Mouse (Mus musculus) liver, embryonic 11.5 days (tissue): ENCODE measurements around the gene Tex52. TPM values are rescaled to one million over a fixed set of nuclear protein-coding genes. Genes with fewer than 3 reads are reported as not detected.
A peak's percentile ranks its signal among the peaks of the same experiment; 100 is the strongest.

Source experiments
- ATAC-seq: fragments of 200-750 bp; cut with Nextera tagmentation; replicated peaks from 2 replicates; pipeline ENCODE4 v1.8.0; 2017; ENCODE audit warnings: moderate number of reproducible peaks, mild to moderate bottlenecking, moderate TSS enrichment, moderate library complexity; ENCODE audit not compliant: low FRiP score
- DNase-seq: peaks from one replicate; pipeline ENCODE4 v3.0.0-alpha.2; 2017; ENCODE audit warnings: low spot score
- H3K27ac ChIP-seq: fragments of 300-500 bp; sonication (generic); 2 replicates; pipeline ENCODE4 v1.5.1; 2014; ENCODE audit warnings: mild to moderate bottlenecking, low read depth, low read length, control low read depth
- H3K27me3 ChIP-seq: fragments of 300-500 bp; sonication (generic); replicated peaks from 2 replicates; pipeline ENCODE4 v1.6.1; 2014; ENCODE audit warnings: low read length, mixed read lengths; ENCODE audit not compliant: control insufficient read depth, insufficient read depth
- H3K36me3 ChIP-seq: fragments of 300-500 bp; sonication (generic); 2 replicates; pipeline ENCODE4 v1.6.1; 2014; ENCODE audit warnings: mild to moderate bottlenecking, low read length, moderate library complexity, mixed read lengths; ENCODE audit not compliant: control insufficient read depth, insufficient read depth
- H3K4me1 ChIP-seq: fragments of 300-500 bp; sonication (generic); replicated peaks from 2 replicates; pipeline ENCODE4 v1.6.1; 2014; ENCODE audit warnings: low read length, mixed read lengths; ENCODE audit not compliant: control insufficient read depth, insufficient read depth
- H3K4me2 ChIP-seq: fragments of 300-500 bp; sonication (generic); 2 replicates; pipeline ENCODE4 v1.6.1; 2014; ENCODE audit warnings: mild to moderate bottlenecking, control low read depth, moderate library complexity
- H3K4me3 ChIP-seq: fragments of 300-500 bp; sonication (generic); 2 replicates; pipeline ENCODE4 v1.5.1; 2014; ENCODE audit warnings: low read depth, low read length, control low read depth
- H3K9ac ChIP-seq: fragments of 300-500 bp; sonication (generic); 2 replicates; pipeline ENCODE4 v1.6.1; 2014; ENCODE audit warnings: low read depth, low read length, control low read depth
- H3K9me3 ChIP-seq: fragments of 300-500 bp; sonication (generic); 2 replicates; pipeline ENCODE4 v1.6.1; 2016; ENCODE audit warnings: low read length, inconsistent platforms, mixed read lengths; ENCODE audit not compliant: control insufficient read depth
- WGBS: fragments of 180-500 bp; shearing (Covaris S2); extraction: QIAGEN DNeasy Blood & Tissue Kit; methylation state at CpG from one replicate; pipeline ENCODE4 v1.1.7; 2014; 5-methylcytosine and 5-hydroxymethylcytosine counted together
- polyA plus RNA-seq: library from polyadenylated mRNA; unstranded; fragments of >200 nt; fragmentation: Nextera tagmentation; extraction: Ambion mirVana; gene quantifications from 2 replicates; pipeline ENCODE4 v1.2.1, GENCODE M21; 2014

Gene Tex52
- polyA plus RNA-seq, 1 experiment from 2014 or later = not detected

DNA sequence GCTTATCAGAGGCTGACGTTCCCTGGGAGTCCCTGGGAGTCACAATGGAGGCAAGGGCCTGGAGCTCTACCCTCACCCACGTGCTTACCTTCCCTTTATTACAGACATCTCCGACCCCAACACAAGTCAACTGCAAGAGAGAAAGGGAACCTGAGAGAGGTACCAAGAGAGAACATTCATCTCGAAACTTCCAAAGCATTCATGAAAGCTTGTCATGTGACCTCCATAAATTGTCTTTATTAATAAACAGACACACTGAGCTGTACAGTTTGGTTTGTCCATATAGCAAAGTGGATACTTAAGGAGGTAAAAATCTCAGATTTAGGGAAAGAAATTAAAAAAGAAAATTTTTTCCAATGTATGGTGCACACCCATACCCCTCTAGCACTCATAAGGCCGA lies 40.9 kb downstream of the Tex52 start:
- H3K9me3 ChIP-seq = no peaks in the 10 kb centered on the region
- H3K27ac ChIP-seq = no peak overlapping the region
- 82% methylated on average over 5 of the region's 5 CpGs for WGBS
- H3K4me3 ChIP-seq = no peak overlapping the region
- H3K4me2 ChIP-seq = no peak overlapping the region
- H3K9ac ChIP-seq = no peak overlapping the region
- ATAC-seq = no peak
- no peaks in the 10 kb centered on the region for H3K27me3 ChIP-seq
- no peaks in the 10 kb centered on the region for H3K4me1 ChIP-seq
- no peak for DNase-seq
- H3K36me3 ChIP-seq = peaks cover 17% of the 10 kb centered on the region

DNA sequence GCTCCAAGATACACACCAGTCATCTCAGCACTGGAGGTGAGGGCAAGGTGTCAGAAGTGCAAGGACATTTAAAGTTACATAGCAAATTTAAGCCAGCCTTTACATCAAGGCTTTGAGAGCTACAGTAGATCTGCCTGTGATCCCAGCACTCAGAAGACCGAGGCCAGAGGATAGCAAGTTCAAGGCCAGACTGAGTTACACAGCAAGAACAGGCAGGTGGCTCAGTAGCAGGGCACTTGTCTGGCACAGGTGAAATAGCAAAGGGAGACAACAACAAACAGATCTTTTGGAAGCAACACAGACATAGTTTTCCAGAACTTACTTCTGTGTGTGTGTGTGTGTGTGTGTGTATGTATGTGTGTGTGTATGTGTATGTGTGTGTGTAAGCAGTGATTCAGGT lies 42.8 kb downstream of the Tex52 start:
- Histone ChIP-seq H3K27ac (no peak overlapping the region), H3K4me2 (no peak overlapping the region), H3K36me3 (peaks cover 7% of the 10 kb centered on the region; the same call in 1 of the 2 replicates), H3K9me3 (no peaks in the 10 kb centered on the region), H3K9ac (no peak overlapping the region), H3K4me3 (no peak overlapping the region), H3K27me3 (no peaks in the 10 kb centered on the region), H3K4me1 (no peaks in the 10 kb centered on the region)
- ATAC-seq = no peak
- 84% methylated on average over 1 of the region's 1 CpGs for WGBS
- no peak for DNase-seq

DNA sequence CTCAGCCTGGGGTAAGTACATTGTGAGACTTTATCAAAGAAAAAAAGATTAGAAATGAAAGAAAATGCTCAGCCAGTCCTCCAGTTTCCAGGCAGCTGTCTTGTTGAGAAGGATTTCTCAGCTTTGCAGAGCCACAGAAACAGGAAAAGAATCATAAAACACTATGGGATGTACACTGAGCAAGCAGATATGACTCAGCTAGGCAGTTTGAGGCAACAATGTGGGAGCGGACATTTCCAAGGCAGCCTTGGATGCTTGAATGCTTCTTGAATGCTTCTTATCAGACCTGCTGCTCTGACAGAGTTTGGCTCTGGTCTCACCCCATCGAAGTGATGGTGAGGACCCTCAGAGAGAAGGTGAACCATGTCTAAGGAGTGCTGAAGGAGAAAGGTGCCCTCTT lies 45.8 kb downstream of the Tex52 start:
- DNase-seq (no peak), ATAC-seq (no peak)
- Histone ChIP-seq H3K9me3 (no peaks in the 10 kb centered on the region), H3K27ac (no peak overlapping the region), H3K36me3 (peaks cover 2% of the 10 kb centered on the region; the same call in 1 of the 2 replicates), H3K4me3 (no peak overlapping the region), H3K4me1 (peaks cover 6% of the 10 kb centered on the region; the same call in 1 of the 2 replicates), H3K9ac (no peak overlapping the region), H3K4me2 (no peak overlapping the region), H3K27me3 (no peaks in the 10 kb centered on the region)
- WGBS = 78% methylated on average over 2 of the region's 2 CpGs

DNA sequence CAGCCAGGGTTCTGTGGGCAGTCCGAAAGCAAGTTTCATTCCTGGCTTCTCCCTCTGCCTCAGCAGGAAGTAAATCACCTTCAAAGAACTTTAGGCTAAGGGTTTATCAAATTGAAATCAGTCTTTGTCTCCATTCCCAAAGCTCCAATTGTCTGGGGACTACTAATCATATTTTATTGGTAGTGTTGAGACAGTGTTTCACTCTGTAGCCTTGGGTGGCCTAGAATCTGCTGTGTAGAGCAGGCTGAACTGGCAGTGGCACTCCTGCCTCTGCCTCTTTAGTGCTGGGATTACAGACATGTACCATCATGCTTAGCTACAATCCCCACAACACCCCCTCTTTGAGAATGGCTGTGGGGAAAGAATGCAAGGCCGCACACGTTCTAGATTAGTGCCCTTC lies 46.2 kb downstream of the Tex52 start:
- H3K27ac ChIP-seq = no peak overlapping the region
- no peak overlapping the region for H3K4me2 ChIP-seq
- H3K4me3 ChIP-seq = no peak overlapping the region
- no peaks in the 10 kb centered on the region for H3K9me3 ChIP-seq
- no peaks in the 10 kb centered on the region for H3K27me3 ChIP-seq
- H3K4me1 ChIP-seq = peaks cover 6% of the 10 kb centered on the region; the same call in 1 of the 2 replicates
- 85% methylated on average over 3 of the region's 3 CpGs for WGBS
- H3K9ac ChIP-seq = no peak overlapping the region
- ATAC-seq (no peak), DNase-seq (no peak)
- peaks cover 2% of the 10 kb centered on the region; the same call in 1 of the 2 replicates for H3K36me3 ChIP-seq

DNA sequence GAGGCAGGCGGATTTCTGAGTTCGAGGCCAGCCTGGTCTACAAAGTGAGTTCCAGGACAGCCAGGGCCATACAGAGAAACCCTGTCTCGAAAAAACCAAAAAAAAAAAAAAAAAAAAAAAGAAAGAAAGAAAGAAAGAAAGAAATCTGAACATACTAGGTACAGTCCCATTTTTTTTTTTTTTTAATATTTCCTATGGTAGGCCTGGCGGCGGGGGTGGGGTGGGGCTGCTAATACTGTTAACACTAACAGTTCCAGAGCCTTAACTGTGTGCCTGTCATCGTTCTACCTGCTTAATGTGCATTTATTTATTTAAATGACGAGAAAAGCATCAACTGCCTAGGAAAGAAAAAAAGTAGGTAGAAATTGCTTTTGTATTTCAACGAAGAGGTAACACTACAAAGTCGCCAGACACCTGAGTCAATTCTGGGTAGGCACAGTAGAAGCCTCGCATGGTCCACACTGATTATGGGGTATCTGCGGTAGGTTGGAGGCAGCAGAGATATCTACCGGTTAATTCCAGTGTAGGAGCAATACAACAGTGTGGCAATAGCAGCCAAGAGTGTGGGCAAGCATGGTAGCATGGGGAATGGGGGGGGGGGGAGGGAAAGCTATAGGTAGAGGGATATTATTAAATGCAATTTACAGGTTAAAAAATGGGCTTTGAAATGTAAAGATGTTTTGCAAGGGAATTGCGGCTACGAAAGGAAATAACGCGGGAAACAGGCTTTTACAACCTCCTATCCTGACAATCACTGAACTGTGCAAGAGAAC lies 48.4 kb downstream of the Tex52 start:
- 32% methylated on average over 15 of the region's 16 CpGs for WGBS
- Histone ChIP-seq H3K4me2 (peak overlapping the region; percentile 78), H3K9me3 (no peaks in the 10 kb centered on the region), H3K27ac (peak overlapping the region; percentile 93), H3K4me3 (peak overlapping the region; percentile 67), H3K4me1 (peaks cover 6% of the 10 kb centered on the region; the same call in 1 of the 2 replicates), H3K27me3 (no peaks in the 10 kb centered on the region), H3K9ac (peak overlapping the region; percentile 84), H3K36me3 (peaks cover 4% of the 10 kb centered on the region; the same call in 1 of the 2 replicates)
- no peak for DNase-seq
- ATAC-seq = peak; percentile 86

DNA sequence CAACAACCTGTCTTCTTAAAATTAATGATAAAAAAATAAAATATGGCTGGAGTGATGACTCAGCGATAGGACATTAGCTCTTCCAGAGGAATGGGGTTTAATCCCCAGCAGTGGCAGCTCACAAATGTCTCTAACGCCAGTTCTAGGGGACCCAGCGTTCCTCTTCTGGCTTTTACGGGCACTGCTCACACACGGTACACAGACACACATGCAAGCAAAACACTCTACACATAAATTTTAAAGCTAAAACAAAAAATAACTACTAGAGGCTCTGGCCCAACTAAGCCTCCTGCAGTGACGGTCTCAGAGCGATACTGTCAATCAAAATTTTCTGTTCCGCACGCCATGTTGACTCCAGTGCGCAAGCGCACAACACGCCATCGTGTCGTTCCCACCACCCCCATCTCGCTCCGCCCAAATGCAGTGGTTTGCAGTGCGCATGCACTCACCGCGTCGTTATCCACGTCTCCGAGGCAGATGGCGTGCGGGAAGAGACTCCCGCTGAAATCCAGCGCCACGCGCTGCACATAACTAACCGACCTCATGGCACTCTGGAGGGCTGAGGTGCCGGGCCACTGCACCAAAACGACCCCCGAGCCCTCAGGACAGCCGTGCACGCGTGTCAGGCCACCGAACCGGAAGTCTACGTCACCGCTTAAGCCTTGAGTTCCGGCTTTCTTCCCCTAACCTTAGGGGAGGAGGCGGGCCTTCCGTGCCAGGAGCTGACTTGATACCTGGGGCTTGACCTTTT lies 49.2 kb downstream of the Tex52 start, which contains the start of gene Itfg2:
Gene Itfg2, minus strand, starts transcription at position 663 of the 751 bp plus-strand sequence.
- WGBS = under 1% methylated on average over 42 of the region's 42 CpGs
- DNase-seq = peak; percentile 96

GRCm38 (mm10) chr6:128425046-128425445 lies 49.8 kb downstream of the Tex52 start:
- H3K4me1 ChIP-seq = peaks cover 7% of the 10 kb centered on the region
- peak overlapping the region; percentile 84 for H3K9ac ChIP-seq
- H3K4me2 ChIP-seq = peak overlapping the region; percentile 78
- peak overlapping the region; percentile 93 for H3K27ac ChIP-seq
- no peaks in the 10 kb centered on the region for H3K27me3 ChIP-seq
- H3K9me3 ChIP-seq = no peaks in the 10 kb centered on the region
- ATAC-seq (no peak), DNase-seq (no peak)
- WGBS = 19% methylated on average over 9 of the region's 9 CpGs
- H3K4me3 ChIP-seq = peak overlapping the region; percentile 67
- peaks cover 11% of the 10 kb centered on the region; the same call in 1 of the 2 replicates for H3K36me3 ChIP-seq

More for the DNA sequence above, 49.2 kb downstream of the Tex52 start, which contains the start of gene Itfg2:
- no peaks in the 10 kb centered on the region for H3K27me3 ChIP-seq
- peaks cover 6% of the 10 kb centered on the region; the same call in 1 of the 2 replicates for H3K4me1 ChIP-seq
- peak within 1 kb of the TSS; percentile 84 for H3K9ac ChIP-seq
- H3K27ac ChIP-seq = peak within 1 kb of the TSS; percentile 93
- no peaks in the 10 kb centered on the region for H3K9me3 ChIP-seq
- peaks cover 8% of the 10 kb centered on the region; the same call in 1 of the 2 replicates for H3K36me3 ChIP-seq
- ATAC-seq = peak; percentile 90
- peak within 1 kb of the TSS; percentile 78 for H3K4me2 ChIP-seq
- H3K4me3 ChIP-seq = peak within 1 kb of the TSS; percentile 67

DNA sequence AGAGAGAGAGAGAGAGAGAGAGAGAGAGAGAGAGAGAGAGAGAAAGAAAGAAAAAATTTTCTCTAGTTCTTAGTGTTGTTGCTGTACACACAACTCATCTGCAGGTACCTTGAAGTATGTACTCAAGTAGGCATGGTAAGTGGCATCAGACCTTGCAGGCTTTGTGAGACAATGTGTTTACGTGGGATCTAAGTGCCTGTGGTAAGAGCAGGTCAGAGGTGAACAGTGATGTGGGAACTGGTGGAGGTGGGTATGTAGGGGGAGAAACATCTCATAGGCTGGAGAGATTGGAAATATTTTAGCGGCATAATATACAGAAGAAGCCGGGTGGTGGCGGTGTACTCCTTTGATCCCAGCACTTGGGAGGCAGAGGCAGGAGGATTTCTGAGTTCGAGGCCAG lies 52.3 kb downstream of the Tex52 start:
- no peak for ATAC-seq
- no peak for DNase-seq
- Histone ChIP-seq H3K27ac (no peak overlapping the region), H3K9ac (no peak overlapping the region), H3K4me1 (peaks cover 8% of the 10 kb centered on the region), H3K36me3 (peaks cover 34% of the 10 kb centered on the region), H3K27me3 (no peaks in the 10 kb centered on the region), H3K9me3 (no peaks in the 10 kb centered on the region), H3K4me2 (no peak overlapping the region), H3K4me3 (no peak overlapping the region)
- 87% methylated on average over 5 of the region's 5 CpGs for WGBS
